Mouse (Mus musculus) megakaryocyte, embryonic 14.5 days (primary cell): ENCODE measurements around the gene Pgc.

Experiments used
- FLI1 ChIP-seq: IDR thresholded peaks from 2 replicates; pipeline ENCODE4 v1.6.1; 2012; ENCODE audit warnings: low read length, inconsistent platforms, mixed read lengths
- GATA1 ChIP-seq: IDR thresholded peaks from 3 replicates; pipeline ENCODE4 v1.6.1; 2012; ENCODE audit warnings: mixed read lengths, low read length, inconsistent platforms, borderline replicate concordance

DNA sequence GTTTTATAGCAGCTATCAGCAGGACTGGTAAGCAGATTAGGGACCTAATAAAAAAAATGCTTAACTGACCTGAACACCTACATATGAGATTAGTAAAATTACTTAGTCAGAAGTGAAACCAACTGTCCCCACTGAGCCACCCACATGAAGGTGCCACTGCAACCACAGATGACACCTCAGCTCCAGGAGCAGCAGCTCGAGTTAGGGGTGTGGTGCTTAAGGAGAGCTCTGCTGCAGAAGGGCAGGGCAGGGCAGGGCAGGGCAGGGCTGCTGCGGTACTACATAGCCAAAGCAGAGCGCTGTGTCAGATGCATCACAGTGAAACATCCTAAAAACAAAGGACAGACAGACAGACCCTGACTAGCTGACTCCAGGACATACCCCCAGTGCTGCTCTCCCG, 43.8 kb upstream of the Pgc start:
- TF ChIP-seq GATA1, result no peak
- TF ChIP-seq FLI1, result no peak
